Mouse (Mus musculus) ES-E14 (cell line): Measurements from ENCODE around the gene Defb45. TPM values are rescaled to one million over a fixed set of nuclear protein-coding genes. Genes with fewer than 3 reads are reported as not detected.
A peak's percentile ranks its signal among the peaks of the same experiment; 100 is the strongest.

Experiments used
- DNase-seq: peaks from one replicate; pipeline ENCODE4 v3.0.0-alpha.2; 2013; ENCODE audit warnings: low read depth, low spot score
- H3K27ac ChIP-seq: 2 replicates; pipeline ENCODE4 v1.5.1; 2012; ENCODE audit warnings: low read depth, mild to moderate bottlenecking, low read length, moderate library complexity, mixed read lengths; ENCODE audit not compliant: poor library complexity, insufficient read depth, severe bottlenecking
- H3K36me3 ChIP-seq: 2 replicates; pipeline ENCODE4 v1.6.1; 2012; ENCODE audit warnings: mild to moderate bottlenecking, low read length, moderate library complexity, mixed read lengths; ENCODE audit not compliant: control insufficient read depth, poor library complexity, insufficient read depth, severe bottlenecking
- H3K4me1 ChIP-seq, 2 experiments: fragments of 150-350 bp in 1 of 2; sonication (generic) in 1 of 2; 2 replicates each; pipeline ENCODE4 v1.6.1; 2012; ENCODE audit warnings: low read length in 2 of 2, mild to moderate bottlenecking in 1 of 2, mixed read lengths in 1 of 2; ENCODE audit not compliant: control insufficient read depth in 2 of 2, insufficient read depth in 2 of 2, poor library complexity in 1 of 2
- H3K4me3 ChIP-seq, 2 experiments: fragments of 150-350 bp in 1 of 2; sonication (generic) in 1 of 2; 2 replicates each; pipeline ENCODE4 v1.5.1; 2012; ENCODE audit warnings: low read length in 2 of 2, low read depth in 1 of 2, mild to moderate bottlenecking in 1 of 2, mixed read lengths in 1 of 2; ENCODE audit not compliant: insufficient read depth in 1 of 2, poor library complexity in 1 of 2, severe bottlenecking in 1 of 2
- H3K9ac ChIP-seq: 2 replicates; pipeline ENCODE4 v1.6.1; 2012; ENCODE audit warnings: low read depth, mild to moderate bottlenecking, low read length, mixed read lengths; ENCODE audit not compliant: poor library complexity, insufficient read depth, severe bottlenecking
- H3K9me3 ChIP-seq: fragments of 150-350 bp; sonication (generic); 2 replicates; pipeline ENCODE4 v1.6.1; 2012; ENCODE audit warnings: low read depth, mild to moderate bottlenecking, low read length; ENCODE audit not compliant: control insufficient read depth, insufficient read depth
- CHD2 ChIP-seq: IDR thresholded peaks from 2 replicates; pipeline ENCODE4 v1.6.1; 2014; ENCODE audit warnings: mild to moderate bottlenecking, low read depth, low read length, inconsistent platforms
- HCFC1 ChIP-seq: IDR thresholded peaks from 2 replicates; pipeline ENCODE4 v1.6.1; 2012; ENCODE audit warnings: low read length, inconsistent platforms, borderline replicate concordance; ENCODE audit not compliant: insufficient read depth
- MAFK ChIP-seq: IDR thresholded peaks from 2 replicates; pipeline ENCODE4 v1.6.1; 2014; ENCODE audit warnings: mild to moderate bottlenecking, low read depth, low read length, inconsistent platforms; ENCODE audit not compliant: insufficient read depth
- ZC3H11A ChIP-seq: IDR thresholded peaks from 2 replicates; pipeline ENCODE4 v1.6.1; 2012; ENCODE audit warnings: low read depth, mild to moderate bottlenecking, inconsistent platforms, low read length, borderline replicate concordance
- ZNF384 ChIP-seq: IDR thresholded peaks from 2 replicates; pipeline ENCODE4 v1.6.1; 2012; ENCODE audit warnings: low read depth, low read length, inconsistent platforms
- in situ Hi-C, 2 experiments: fragments of 600-800 bp; cut with MboI; formaldehyde crosslinking; loops; one replicate each; pipeline ENCODE4 v1.15.1; 2025; ENCODE audit warnings: low sequenced_read_pairs in 2 of 2, inconsistent platforms in 1 of 2; ENCODE audit not compliant: unreplicated experiment in 2 of 2
- total RNA-seq: library from RNA; depleted of rRNA; stranded (reverse); fragments of 300-350 nt; gene quantifications from 2 replicates; pipeline ENCODE4 v1.2.3, GENCODE M21; 2012

Defb45 gene
- total RNA-seq, 1 experiment = not detected

GRCm38 (mm10) chr2:152628066-152628465 lies 28.9 kb upstream of the Defb45 start:
- no peaks in the 10 kb centered on the region for H3K36me3 ChIP-seq
- no peak overlapping the region for H3K27ac ChIP-seq
- TF ChIP-seq CHD2 = no peak
- TF ChIP-seq HCFC1 = no peak
- no peak for TF ChIP-seq ZC3H11A
- no peak for TF ChIP-seq MAFK
- TF ChIP-seq ZNF384 = no peak
- in situ Hi-C loops = no loop called here
- no peak overlapping the region for H3K9ac ChIP-seq
- DNase-seq = no peak
- H3K4me1 ChIP-seq = 0 out of 4 replicates have a peak, but pooled peaks cover 0 to 3% of the 10 kb centered on the region in 2 experiments
- no peaks in the 10 kb centered on the region for H3K9me3 ChIP-seq
- H3K4me3 ChIP-seq = no peak overlapping the region

GRCm38 (mm10) chr2:152626774-152627591 lies 27.8 kb upstream of the Defb45 start, which contains the start of gene Rem1:
Gene Rem1 (plus strand): TSS chr2:152626951.
- TF ChIP-seq ZC3H11A (no peak), MAFK (no peak), CHD2 (no peak), ZNF384 (no peak)
- in situ Hi-C loops = no loop called here
- Histone ChIP-seq H3K36me3 (no peaks in the 10 kb centered on the region), H3K9ac (peak within 1 kb of the TSS; percentile 23; the same call in 1 of the 2 replicates), H3K4me3 (peak within 1 kb of the TSS; percentile 54 to 64), H3K27ac (no peak within 1 kb of the TSS), H3K4me1 (0 out of 4 replicates have a peak, but pooled peaks cover 0 to 3% of the 10 kb centered on the region in 2 experiments), H3K9me3 (no peaks in the 10 kb centered on the region)
- DNase-seq = no peak

GRCm38 (mm10) chr2:152625256-152625655 lies 26.1 kb upstream of the Defb45 start:
- 0 out of 4 replicates have a peak, but pooled peaks cover 0 to 3% of the 10 kb centered on the region in 2 experiments for H3K4me1 ChIP-seq
- no peak overlapping the region for H3K4me3 ChIP-seq
- H3K9me3 ChIP-seq = no peaks in the 10 kb centered on the region
- H3K9ac ChIP-seq = no peak overlapping the region
- H3K27ac ChIP-seq = no peak overlapping the region
- TF ChIP-seq HCFC1 = no peak
- no peak for TF ChIP-seq CHD2
- no peak for TF ChIP-seq MAFK
- no peak for TF ChIP-seq ZC3H11A
- TF ChIP-seq ZNF384 = no peak
- in situ Hi-C loops = no loop called here
- no peaks in the 10 kb centered on the region for H3K36me3 ChIP-seq
- DNase-seq = no peak

GRCm38 (mm10) chr2:152624566-152624965 lies 25.4 kb upstream of the Defb45 start:
- H3K9ac ChIP-seq = no peak overlapping the region
- H3K36me3 ChIP-seq = no peaks in the 10 kb centered on the region
- no peak overlapping the region for H3K27ac ChIP-seq
- in situ Hi-C loops = no loop called here
- TF ChIP-seq HCFC1 (no peak), ZNF384 (no peak), MAFK (no peak), ZC3H11A (no peak), CHD2 (no peak)
- no peak overlapping the region for H3K4me3 ChIP-seq
- no peak for DNase-seq
- no peaks in the 10 kb centered on the region for H3K9me3 ChIP-seq
- 0 out of 4 replicates have a peak, but pooled peaks cover 0 to 3% of the 10 kb centered on the region in 2 experiments for H3K4me1 ChIP-seq
